Mouse (Mus musculus) left cerebral cortex, adult 9 months (tissue): ENCODE data around the gene Ift22.

Experiments used
- DNase-seq, 2 experiments: peaks; one replicate each; pipeline ENCODE4 v3.0.0; 2022; ENCODE audit warnings: low spot score in 2 of 2

Ift22 gene

GRCm38 (mm10) chr5:136907991-136908857, at the start of gene Ift22:
Gene Ift22 (plus strand): TSS chr5:136908150.
- peak; percentile 83 to 95 for DNase-seq

- no peak for DNase-seq
Observed at GRCm38 (mm10) chr5:136861191-136861940, 46.6 kb upstream of the Ift22 start.

GRCm38 (mm10) chr5:136862806-136863205, 45.1 kb upstream of the Ift22 start:
- DNase-seq, result no peak

- DNase-seq, result no peak
Observed at GRCm38 (mm10) chr5:136863276-136863675, 44.7 kb upstream of the Ift22 start.

- no peak for DNase-seq
Observed at GRCm38 (mm10) chr5:136863961-136864674, 43.8 kb upstream of the Ift22 start.

- DNase-seq, result no peak
Observed at GRCm38 (mm10) chr5:136867706-136868105, 40.2 kb upstream of the Ift22 start.

- no peak for DNase-seq
Observed at GRCm38 (mm10) chr5:136869451-136870114, 38.4 kb upstream of the Ift22 start.

- no peak for DNase-seq
Observed at GRCm38 (mm10) chr5:136872417-136872816, 35.5 kb upstream of the Ift22 start.

- no peak for DNase-seq
Observed at GRCm38 (mm10) chr5:136874271-136874670, 33.7 kb upstream of the Ift22 start.

- no peak for DNase-seq
Observed at GRCm38 (mm10) chr5:136880101-136880500, 27.8 kb upstream of the Ift22 start.

GRCm38 (mm10) chr5:136881380-136882009, 26.5 kb upstream of the Ift22 start:
- DNase-seq, result peak in 1 of 2 experiments; percentile 85

- DNase-seq, result peak in 1 of 2 experiments; percentile 8
Observed at GRCm38 (mm10) chr5:136882055-136882787, 25.7 kb upstream of the Ift22 start.

- peak in 1 of 2 experiments; percentile 4 for DNase-seq
Observed at GRCm38 (mm10) chr5:136882788-136883439, 25.0 kb upstream of the Ift22 start, which contains the start of gene Col26a1. Gene Col26a1 (minus strand): TSS chr5:136883209.

- no peak for DNase-seq
Observed at GRCm38 (mm10) chr5:136886957-136887356, 21.0 kb upstream of the Ift22 start.

GRCm38 (mm10) chr5:136888539-136889355, 19.2 kb upstream of the Ift22 start:
- DNase-seq, result no peak

GRCm38 (mm10) chr5:136894840-136895528, 13.0 kb upstream of the Ift22 start:
- no peak for DNase-seq

GRCm38 (mm10) chr5:136895529-136895963, 12.4 kb upstream of the Ift22 start:
- DNase-seq, result no peak

- no peak for DNase-seq
Observed at GRCm38 (mm10) chr5:136904621-136905020, 3.3 kb upstream of the Ift22 start.
